Mouse (Mus musculus): ENCODE data around the gene 4930595M18Rik.

DNA sequence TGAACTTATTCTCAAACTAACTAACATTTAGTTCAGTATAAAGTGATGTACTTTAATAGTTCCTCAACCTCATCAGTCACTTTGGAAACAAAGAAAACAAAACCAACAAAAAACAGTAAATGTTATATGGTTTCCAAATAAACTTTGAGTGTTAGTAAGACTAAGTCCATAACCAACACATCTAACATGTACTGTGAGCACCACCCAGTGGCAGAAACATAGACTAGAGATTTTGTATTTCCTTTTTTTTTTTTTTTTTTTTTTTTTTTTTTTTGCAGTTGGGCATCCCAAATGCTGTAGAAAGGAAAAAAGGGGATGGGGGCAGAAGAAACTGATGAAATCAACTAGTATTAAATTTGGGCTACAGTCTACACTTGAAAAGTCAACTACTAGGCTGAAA is 14.6 kb upstream of the 4930595M18Rik start:
- TF ChIP-seq CTCF (IDR thresholded peaks at IDR 0.05; ENCODE audit: borderline replicate concordance, control insufficient read depth, extremely low read depth, insufficient read depth, low read length, poor library complexity) (no peak), POLR2A (IDR thresholded peaks at IDR 0.05; ENCODE audit: control insufficient read depth, extremely low read depth, insufficient read depth, low read length, poor library complexity) (no peak)
